Mouse (Mus musculus) large intestine, adult 2 months (tissue): ENCODE data around the gene Rreb1. TPM values are rescaled to one million over a fixed set of nuclear protein-coding genes. Genes with fewer than 3 reads are reported as not detected.
A peak's percentile ranks its signal among the peaks of the same experiment; 100 is the strongest.

Experiments used
- DNase-seq: peaks from one replicate; pipeline ENCODE4 v3.0.0-alpha.2; 2012; ENCODE audit warnings: low read depth, low spot score
- WGBS: fragments of 180-500 bp; shearing (Covaris S2); methylation state at CpG from one replicate; pipeline ENCODE4 v1.1.7; 2018; 5-methylcytosine and 5-hydroxymethylcytosine counted together
- polyA plus RNA-seq: library from polyadenylated mRNA; depleted of rRNA; stranded (reverse); fragments of >200 nt; gene quantifications from 2 replicates; pipeline ENCODE4 v1.2.3, GENCODE M21; 2012

Rreb1 gene
- polyA plus RNA-seq, 1 experiment, result 10.4 TPM

DNA sequence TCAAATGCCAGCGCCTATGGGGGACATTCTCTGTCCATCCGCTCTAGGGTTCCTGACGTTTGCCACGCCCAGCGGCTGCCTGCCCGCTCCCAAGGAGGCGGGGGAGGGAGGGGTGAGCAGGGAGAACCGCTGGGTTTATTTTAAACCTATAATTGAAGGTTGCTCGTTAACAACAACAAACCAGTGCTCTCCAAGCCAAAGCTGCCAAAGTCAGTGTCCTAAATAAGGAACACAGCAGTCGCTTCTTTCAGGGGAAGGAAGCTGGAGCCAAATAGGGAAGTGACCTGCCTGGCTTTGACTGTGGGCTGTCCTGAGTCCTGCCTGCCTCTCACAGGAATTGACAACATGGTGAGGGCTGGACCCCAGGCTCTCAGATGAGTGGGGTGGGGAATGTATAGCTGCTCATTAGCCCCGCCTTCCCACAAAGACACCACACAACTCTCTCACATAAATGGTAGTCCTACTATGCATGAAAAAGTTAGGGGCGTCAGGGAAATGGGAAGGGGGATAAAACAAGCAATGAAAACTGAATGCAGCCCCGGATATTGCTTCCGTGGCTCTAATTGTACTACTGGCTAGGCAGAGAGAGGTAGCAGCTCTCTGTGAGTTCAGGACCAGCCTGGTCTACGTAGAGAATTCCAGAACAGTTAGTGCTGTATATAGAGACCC, 181.2 kb downstream of the Rreb1 start:
- 80% methylated on average over 15 of the region's 15 CpGs for WGBS
- DNase-seq, result no peak

DNA sequence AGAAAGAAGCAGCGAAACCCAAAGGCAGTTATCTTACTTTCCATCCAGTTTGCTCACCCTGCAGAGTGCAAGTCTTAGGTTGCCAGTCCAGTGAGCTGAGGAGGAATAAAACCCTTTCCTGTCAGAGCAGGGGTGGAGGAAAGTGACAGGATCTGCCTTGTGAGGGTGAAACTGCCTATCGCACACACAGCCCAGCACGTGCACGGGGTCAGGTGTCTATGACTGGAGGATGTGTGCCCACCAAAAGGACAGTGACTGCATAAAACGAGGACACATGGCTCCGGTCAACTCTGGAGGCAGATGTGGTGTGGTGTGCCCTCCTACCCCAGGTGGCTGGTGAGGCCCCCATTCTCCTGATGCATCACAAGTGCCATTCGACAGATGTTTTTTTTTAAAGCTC, 181.7 kb downstream of the Rreb1 start:
- 88% methylated on average over 7 of the region's 7 CpGs for WGBS
- DNase-seq, result no peak

DNA sequence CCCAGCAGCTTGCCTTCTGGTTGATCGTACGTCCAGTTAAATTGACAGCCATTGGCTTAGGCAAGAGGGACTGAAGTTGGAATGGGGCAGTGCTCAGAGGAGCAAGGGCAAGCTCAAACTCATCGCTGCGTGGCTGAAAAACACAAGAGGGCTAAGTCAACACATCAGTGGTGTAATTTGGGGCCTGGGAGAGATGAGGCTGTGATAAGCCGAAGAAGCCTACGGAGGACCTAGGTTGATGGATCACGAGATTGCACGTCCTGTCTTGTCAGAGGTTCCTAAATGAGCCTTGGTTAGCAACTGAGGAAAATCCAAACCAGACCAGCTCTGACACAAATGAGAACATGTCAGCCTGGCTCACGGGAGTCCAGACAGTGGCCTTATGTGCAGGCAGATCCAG, 184.3 kb downstream of the Rreb1 start:
- WGBS, result 85% methylated on average over 9 of the region's 9 CpGs
- no peak for DNase-seq

DNA sequence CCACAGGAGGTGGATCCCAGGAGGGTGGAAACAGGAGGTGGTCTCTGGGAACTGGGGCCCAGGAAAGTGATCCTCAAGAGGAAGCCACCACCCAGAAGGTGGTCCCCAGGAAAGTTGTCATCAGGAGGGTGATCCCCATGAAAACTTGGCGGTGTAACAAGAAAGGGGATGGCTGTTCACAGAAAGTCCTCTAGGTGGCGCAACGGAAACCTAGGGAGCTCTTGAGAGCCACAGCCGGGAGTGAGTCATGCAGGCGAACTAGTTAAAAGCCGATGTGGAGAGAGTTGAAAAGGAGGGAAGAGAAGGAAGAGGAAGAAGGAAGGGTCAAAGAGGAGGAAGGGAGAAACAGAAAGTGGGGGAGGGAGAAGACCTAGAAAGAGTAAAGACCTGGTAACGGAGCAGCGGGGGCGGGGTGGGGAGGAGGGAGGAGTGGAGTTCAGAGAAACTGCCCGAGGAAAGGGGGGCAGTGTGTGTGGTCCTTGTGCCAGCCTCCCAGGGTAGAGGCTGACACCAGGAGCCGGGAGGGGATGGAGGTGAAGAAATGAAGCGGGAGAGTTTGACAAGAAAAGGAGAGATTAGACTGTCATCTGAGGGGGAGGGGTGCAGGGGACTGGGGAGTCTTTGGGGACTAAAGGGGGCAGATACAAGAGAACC, 185.3 kb downstream of the Rreb1 start:
- WGBS, result 4% methylated on average over 12 of the region's 12 CpGs
- peak; percentile 80 for DNase-seq

DNA sequence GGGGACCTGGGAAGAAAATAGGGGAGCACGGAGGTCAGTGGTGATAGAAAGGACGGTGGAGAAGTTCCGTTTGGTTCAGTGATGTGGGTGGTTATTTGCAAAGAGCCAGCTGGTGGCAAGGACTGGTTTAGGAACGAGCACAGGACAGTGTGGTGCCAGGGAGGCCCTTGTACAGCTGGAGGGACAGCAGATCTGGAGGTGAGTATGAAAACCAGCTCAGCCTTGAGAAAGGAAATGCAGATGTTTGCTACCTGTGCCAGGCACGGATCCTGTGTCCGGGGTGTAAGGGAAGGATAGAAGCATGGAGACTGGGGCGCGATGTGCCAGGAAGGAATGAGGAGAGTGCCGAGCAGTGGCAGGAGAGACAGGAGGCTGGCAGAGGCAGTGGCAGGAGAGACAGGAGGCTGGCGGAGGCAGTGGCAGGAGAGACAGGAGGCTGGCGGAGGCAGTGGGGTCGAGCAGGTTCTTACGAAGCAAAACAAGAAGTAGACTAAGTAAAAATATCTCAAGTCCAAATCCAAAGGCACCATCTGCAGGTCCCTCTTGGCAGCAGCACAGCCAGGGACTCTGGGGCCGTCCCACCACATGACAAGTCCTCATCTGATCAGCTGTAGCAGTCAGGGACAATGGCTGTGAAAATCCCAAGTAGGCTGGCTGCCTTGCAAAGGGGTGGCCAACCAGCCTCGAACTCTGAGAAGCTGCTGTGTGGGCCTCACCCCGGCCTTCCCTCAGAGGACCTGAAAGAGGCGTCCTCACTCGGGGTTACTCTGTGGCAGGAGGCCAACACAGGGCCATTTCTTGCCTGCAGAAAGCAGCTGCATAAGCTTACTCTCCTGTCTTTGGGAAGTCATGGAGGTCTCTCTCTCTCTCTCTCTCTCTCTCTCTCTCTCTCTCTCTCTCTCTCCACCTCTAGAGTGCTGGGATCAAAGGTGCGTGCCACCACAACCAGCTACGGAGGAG, 186.2 kb downstream of the Rreb1 start:
- WGBS, result 65% methylated on average over 20 of the region's 20 CpGs

DNA sequence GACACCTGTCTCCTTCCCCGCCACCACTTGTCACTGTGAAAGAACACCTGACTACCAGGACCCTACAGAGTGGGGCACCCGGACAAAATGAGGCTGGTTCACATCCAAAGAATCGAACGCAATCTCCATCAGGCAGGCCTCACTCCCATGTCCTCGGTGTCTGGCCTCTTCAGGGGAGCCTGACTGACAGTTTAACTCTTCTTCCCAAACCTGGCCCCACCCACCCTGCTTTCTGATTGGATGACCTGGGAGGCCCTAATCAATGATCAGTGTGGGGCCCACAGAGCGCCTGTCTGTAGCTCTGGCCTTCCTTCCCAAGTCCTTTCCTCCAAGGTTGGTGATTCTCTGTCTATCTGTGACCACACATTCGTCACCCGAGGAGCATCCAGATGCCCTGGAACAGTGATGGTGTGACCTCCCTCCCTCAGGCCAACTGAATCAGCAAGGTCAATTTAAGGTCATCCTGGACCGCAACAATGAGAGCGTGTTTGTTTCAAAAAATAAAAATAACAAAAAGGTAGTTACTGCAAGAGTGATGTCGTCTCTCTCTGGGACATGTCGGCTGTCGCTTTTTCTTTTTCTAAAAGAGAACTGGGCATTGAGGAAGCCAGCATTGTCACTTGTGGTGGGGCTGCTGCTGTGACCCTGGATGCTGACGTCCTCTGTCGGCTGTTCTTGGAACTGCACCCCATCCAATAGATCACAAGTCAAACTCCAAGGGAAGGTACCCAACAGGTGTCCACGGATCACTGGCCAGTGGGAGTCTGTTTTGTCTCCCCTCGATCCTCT, 187.1 kb downstream of the Rreb1 start:
- no peak for DNase-seq
- 77% methylated on average over 17 of the region's 17 CpGs for WGBS

More for the DNA sequence above, 186.2 kb downstream of the Rreb1 start:
- no peak for DNase-seq

DNA sequence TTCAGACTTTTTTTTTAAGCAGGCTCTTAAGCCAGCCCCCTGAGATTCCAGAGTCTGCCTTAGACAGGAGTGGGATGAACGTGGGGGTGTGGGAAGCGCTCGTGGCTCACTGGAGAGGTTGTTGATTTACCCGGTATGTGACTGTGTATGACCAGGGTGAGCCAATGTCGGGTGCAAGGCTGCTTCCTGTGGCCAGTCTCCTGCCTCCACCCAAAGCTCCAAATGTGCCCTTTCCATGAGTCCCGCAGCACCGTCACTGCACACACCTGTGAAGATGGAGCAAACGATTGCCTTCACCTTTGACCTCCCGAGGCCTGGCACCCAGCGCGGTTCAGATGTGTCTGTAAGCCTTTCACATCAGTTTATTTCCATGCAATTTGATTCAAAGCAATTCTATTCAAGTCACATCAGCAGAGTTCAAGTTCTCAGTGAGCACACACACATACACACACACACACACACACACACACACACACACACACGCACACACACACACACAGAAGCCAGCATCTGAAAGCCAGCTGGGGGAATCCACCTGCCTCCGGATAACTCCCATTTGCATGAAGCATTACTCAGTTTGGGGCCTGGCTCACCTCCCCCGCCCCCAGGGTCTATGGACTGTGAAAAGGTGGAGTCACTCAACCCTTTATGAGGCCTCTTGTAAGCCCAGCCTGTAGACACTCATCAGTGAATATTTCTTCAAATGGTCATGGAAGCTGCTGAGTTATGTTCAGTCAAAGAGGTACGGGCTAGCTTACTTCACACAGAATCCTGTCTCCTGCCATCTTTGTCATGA, 188.3 kb downstream of the Rreb1 start:
- 60% methylated on average over 15 of the region's 15 CpGs for WGBS
- no peak for DNase-seq

DNA sequence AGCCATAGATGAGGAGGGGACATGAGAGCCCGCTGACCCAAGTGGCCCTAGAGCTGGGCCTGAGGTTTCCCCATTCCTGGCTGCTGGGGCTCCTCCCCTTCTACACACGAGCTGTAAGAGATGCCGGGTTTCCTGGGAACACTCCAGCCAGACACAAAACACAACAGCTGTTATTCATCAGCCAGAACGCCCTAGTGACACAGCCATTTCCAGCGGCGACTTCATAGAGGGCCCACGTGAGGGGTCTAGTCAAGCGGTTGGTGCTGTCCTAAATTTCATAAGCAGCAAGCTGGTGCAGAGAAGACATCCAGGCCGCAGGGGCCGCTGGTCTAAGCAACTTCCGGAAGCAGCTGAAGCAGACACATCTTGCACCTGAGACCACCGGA, 188.8 kb downstream of the Rreb1 start:
- DNase-seq, result no peak

DNA sequence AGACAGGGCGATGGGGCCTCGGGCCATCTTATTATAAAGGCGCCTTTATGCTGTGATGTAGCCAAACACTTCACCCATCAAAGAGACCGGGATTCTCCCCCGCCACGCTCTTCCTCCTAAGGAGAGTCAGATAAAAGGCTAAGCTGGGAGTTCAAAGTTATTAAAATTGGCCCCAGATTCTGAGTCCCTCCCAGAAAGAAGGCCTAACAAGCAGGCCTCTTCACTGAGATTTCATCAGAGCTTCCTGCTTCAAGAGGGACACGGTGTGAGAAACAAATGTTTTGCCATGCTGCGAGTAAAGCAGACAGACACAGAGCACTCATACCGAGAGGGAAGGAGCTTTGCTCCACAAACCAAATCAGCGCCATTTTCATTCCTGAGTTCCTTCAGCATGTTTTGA, 189.4 kb downstream of the Rreb1 start:
- 82% methylated on average over 10 of the region's 10 CpGs for WGBS
- no peak for DNase-seq

More for the DNA sequence above, 188.8 kb downstream of the Rreb1 start:
- 57% methylated on average over 12 of the region's 12 CpGs for WGBS

DNA sequence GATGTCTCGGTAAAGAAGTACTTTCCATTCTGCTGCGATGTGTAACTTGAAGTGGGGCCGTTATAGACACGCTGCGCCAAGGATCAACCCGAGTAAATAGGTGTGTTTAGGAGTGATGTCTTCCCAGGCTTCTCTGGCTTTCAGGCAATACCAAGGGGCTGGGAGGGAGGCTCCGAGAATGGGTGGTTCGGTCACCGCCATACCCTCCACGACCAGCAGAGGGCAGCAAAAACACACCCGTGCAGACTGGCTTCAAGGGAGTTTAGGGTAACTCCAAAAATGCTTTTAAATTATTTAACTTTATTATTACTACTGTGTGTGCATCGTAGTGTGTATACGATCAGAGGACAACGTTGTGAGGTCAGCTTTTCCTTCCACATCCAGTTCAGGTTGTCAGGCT, 191.1 kb downstream of the Rreb1 start:
- DNase-seq, result no peak
- WGBS, result 8% methylated on average over 14 of the region's 14 CpGs

DNA sequence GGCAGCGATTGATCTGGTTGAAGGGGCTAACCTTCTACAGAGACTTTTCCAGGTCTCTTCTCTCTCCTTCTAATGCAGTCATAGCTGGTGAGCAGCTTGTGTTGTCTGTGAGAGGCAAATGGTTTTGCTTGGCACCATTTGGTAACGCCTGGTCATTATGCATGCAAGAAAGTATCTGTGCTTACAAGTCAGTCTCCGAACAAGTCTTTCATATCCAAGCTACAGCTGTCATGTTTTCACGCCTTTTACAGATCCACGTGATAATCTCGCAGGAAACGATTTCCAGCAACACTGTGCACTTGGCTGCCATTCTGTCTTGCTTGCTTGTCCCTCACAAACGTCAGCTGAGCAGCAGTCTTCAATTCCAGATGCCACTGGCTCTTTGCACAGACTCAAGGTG, 191.8 kb downstream of the Rreb1 start:
- DNase-seq, result no peak
- whole genome bisulfite sequencing, result 79% methylated on average over 8 of the region's 8 CpGs

DNA sequence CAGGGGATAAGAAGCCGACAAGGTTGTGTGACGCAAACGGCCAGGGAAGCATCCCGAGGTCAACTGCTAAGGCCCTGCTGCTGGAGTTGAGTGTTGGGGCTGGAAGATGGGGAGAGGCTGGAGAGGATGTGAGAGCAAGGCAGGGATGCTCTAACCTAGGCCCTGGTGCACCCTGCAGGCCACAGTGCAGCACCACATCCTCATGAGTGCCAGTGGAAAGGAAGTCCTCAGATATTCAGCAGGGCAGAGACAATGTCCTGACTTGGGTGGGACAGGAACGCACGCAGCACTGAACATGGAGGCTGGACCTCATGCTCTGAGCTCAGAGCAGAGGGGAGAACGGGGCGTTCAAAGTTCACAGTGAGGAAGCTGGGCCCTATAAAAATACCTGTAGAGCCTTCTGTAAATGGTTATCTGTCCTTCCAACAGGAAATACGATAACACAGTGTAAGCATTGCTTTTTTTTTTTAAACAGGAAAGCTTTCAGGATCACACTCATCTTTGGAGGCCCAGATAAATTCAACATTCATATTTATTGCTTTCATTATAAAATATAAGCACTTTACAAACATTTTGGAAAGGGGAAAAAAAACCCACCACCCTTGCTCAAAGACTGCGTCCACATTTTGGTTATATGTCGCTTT, 192.8 kb downstream of the Rreb1 start:
- no peak for DNase-seq
- 45% methylated on average over 11 of the region's 11 CpGs for WGBS

DNA sequence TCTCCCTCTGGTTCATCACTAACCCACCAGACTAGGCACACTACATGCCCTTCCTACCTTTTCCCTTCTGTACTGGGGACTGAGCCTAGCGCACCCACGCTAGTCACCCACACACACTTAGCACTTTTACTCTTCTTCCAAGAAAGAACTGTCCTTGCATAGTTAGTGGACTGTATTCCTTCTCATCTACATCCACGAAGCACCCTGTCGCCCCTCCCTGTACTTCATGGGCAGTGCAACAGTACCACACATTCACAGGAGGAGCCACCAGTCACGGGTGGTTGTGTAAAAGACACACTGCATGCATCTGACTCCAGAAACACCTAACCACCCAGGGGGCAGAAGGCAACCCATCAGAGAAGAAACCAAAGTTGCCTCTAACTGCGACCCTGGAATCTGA, 195.8 kb downstream of the Rreb1 start:
- no peak for DNase-seq
- WGBS, result 83% methylated on average over 6 of the region's 6 CpGs

DNA sequence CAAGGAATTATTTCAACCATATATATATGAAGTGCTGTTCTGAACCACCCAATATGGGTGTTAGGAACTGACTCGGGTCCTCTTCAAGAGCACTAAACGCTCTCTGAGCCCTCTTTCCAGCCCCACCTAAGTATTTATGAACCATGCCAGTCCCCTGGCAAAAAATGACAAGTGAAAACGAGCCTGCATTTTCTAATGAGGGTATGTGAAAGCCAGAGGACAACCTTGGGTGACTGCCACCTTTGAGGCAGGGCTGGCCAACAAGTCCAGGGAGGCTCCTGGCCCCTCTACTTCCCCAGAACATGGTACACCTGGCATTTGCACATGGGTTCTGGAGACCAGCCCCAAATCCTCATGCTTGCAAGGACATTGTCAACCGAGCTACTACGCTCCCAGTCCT, 196.5 kb downstream of the Rreb1 start:
- no peak for DNase-seq
- 77% methylated on average over 5 of the region's 5 CpGs for WGBS

DNA sequence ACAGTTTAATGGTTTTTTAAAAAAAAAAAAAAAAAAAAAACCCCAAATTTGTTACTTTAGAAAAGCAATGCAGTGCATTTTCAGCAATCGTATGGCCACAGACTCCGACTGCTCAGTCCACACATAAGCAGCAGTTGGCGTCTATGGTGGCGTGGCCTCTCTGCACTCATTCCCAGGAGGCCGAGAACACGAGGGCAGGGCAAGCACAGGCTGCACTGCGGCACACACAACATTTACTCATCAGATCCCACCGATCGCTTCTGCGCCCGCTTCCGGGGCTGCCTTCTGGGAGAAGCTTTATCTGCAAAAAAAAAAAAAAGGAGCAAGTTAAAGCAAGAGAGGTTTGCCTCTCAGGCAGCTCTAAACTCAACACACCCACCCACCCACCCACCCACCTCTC, 201.3 kb downstream of the Rreb1 start:
- DNase-seq, result no peak
- WGBS, result 90% methylated on average over 12 of the region's 12 CpGs

DNA sequence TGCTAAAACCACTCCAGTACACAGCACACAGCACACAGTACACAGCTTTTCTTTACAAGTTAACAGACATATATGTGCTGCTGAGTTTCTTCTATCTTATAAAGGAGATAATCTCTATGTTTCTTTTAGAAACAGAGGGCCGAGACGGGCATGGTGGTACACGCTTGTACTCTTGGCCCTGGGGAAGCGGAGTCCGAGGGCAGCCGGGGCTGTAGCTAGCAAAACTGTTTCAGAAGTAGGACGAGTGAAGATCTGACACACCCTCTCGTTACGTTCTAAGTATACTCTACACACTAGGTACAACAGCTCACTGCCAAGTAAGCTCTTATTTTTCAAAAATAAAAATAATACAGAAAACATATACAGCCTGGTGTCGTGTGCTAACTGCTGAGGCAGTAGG, 202.1 kb downstream of the Rreb1 start:
- 90% methylated on average over 10 of the region's 10 CpGs for WGBS

DNA sequence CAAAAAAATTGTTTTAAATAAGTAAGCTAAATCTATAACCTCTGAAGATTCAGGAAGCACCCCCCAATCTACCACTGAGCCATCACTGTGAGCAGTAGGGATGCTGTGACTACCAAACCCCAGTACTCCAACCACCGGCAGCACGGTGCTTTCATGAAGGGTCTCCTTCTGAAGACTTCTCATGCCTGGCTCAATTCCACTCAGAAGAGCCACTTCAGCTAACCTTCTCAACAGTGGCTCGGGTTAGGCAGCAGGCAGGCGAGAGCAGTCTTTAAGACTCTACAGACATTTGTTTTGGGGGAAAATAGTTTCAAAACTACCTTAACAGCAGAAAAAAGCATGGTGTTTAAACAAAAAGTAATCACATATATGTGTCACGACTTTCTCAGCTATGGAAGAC, 202.9 kb downstream of the Rreb1 start:
- 86% methylated on average over 5 of the region's 5 CpGs for WGBS
- no peak for DNase-seq

More for the DNA sequence above, 202.1 kb downstream of the Rreb1 start:
- no peak for DNase-seq

DNA sequence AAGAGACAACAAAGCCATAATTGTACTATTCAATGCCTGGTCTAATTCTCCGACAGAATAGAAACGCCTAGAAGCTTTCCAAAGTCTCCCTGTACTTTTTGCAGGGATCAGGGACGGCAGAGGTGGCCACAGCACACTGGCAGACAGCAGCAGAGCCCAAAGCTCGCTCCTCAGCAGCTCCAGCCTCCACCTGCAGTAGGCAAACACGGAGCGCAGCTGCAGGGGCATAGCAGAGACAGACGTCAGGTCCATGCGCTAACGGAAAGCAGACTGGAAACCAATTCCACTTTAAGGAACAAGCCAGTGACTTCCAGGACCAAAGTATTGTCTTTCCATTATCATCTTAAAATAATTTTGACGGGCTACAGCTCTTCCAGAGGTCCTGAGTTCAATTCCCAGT, 208.0 kb downstream of the Rreb1 start:
- 78% methylated on average over 10 of the region's 10 CpGs for WGBS
- DNase-seq, result no peak
